ENCODE assay signal across 18 mouse cellular contexts in genomic region chr9:118914589-118914988, GRCm38 (mm10). TPM values are rescaled to one million over a fixed set of nuclear protein-coding genes. Genes with fewer than 3 reads are reported as not detected.
DNase-seq lines count a peak whose midpoint lies in the region; ATAC-seq and TF ChIP-seq lines count a peak whose summit lies in the region.
"Had no signal": no experiment of that assay in that cellular context is flagged by ENCODE, and none has a peak within 500 bp of the region (broad histone marks: within the 10 kb centered on the region; RNA-seq: fewer than 3 reads in every experiment).

No protein-coding gene starts in this region.

- no peak overlapping the region for H3K9ac ChIP-seq in hindbrain, embryonic 16.5 days (ENCODE audit: low read depth, low read length)
- no peak overlapping the region for H3K9ac ChIP-seq in hindbrain, embryonic 11.5 days (ENCODE audit: low read depth, low read length)
- no peak overlapping the region for H3K9ac ChIP-seq in lung, embryonic 14.5 days
- H3K9ac ChIP-seq in embryonic facial prominence, embryonic 14.5 days (ENCODE audit: low read depth, low read length), result no peak overlapping the region
- no peak overlapping the region for H3K9ac ChIP-seq in stomach, embryonic 14.5 days (replicated peaks; ENCODE audit: low read depth, low read length)
- H3K9ac ChIP-seq: forebrain, embryonic 12.5 days; heart, embryonic 13.5 days; liver, embryonic 15.5 days; midbrain, embryonic 15.5 days had no signal

- WGBS in hindbrain, embryonic 16.5 days, result 44% methylated on average over 8 of the region's 8 CpGs
- 55% methylated on average over 8 of the region's 8 CpGs for WGBS in hindbrain, embryonic 11.5 days
- WGBS in lung, embryonic 14.5 days, result 16% methylated on average over 8 of the region's 8 CpGs
- 26% methylated on average over 8 of the region's 8 CpGs for WGBS in embryonic facial prominence, embryonic 14.5 days
- WGBS in stomach, embryonic 14.5 days, result 17% methylated on average over 8 of the region's 8 CpGs

- no peak overlapping the region for H3K27ac ChIP-seq in hindbrain, embryonic 16.5 days (ENCODE audit: low read depth, low read length)
- no peak overlapping the region for H3K27ac ChIP-seq in hindbrain, embryonic 11.5 days (ENCODE audit: low read depth, low read length)
- no peak overlapping the region for H3K27ac ChIP-seq in lung, embryonic 14.5 days (ENCODE audit: low read depth)
- H3K27ac ChIP-seq in embryonic facial prominence, embryonic 14.5 days (replicated peaks; ENCODE audit: low read depth, low read length), result no peak overlapping the region; the same call in 1 of the 2 replicates
- no peak overlapping the region; the same call in 1 of the 2 replicates for H3K27ac ChIP-seq in stomach, embryonic 14.5 days (ENCODE audit: low read length)
- H3K27ac ChIP-seq: forebrain, embryonic 12.5 days; heart, embryonic 13.5 days; liver, embryonic 15.5 days; midbrain, embryonic 15.5 days had no signal

- no peak for DNase-seq in hindbrain, embryonic 11.5 days (ENCODE audit: low spot score)
- peak; percentile 41 for DNase-seq in lung, embryonic 14.5 days
- DNase-seq in lung, postnatal 25 days (ENCODE audit: low spot score), result no peak
- DNase-seq in embryonic facial prominence, embryonic 14.5 days (ENCODE audit: low spot score), result no peak
- no peak for DNase-seq in spleen, postnatal 4 days (ENCODE audit: low spot score in 2 of 2)
- DNase-seq in thymus, postnatal 25 days, result no peak
- DNase-seq: cerebellum, adult 11 months; embryo, embryonic 11 days; heart, adult 11 months; layer of hippocampus, adult 9-11 months had no signal

- no peak for TF ChIP-seq CTCF in lung, embryonic 14.5 days (IDR thresholded peaks at IDR 0.05; ENCODE audit: low read depth)

- H3K36me3 ChIP-seq in hindbrain, embryonic 16.5 days (ENCODE audit: control insufficient read depth, insufficient read depth, low read length), result no peaks in the 10 kb centered on the region
- no peaks in the 10 kb centered on the region for H3K36me3 ChIP-seq in hindbrain, embryonic 11.5 days (ENCODE audit: control insufficient read depth, insufficient read depth, low read length)
- H3K36me3 ChIP-seq in lung, embryonic 14.5 days (ENCODE audit: insufficient read depth), result no peaks in the 10 kb centered on the region
- no peaks in the 10 kb centered on the region for H3K36me3 ChIP-seq in embryonic facial prominence, embryonic 14.5 days (ENCODE audit: control insufficient read depth, insufficient read depth, low read length)
- H3K36me3 ChIP-seq in stomach, embryonic 14.5 days (ENCODE audit: control insufficient read depth, insufficient read depth, low read length), result no peaks in the 10 kb centered on the region
- H3K36me3 ChIP-seq: forebrain, embryonic 12.5 days; heart, embryonic 13.5 days; liver, embryonic 15.5 days; midbrain, embryonic 15.5 days had no signal

- H3K4me2 ChIP-seq in hindbrain, embryonic 16.5 days (ENCODE audit: low read length), result no peak overlapping the region
- no peak overlapping the region for H3K4me2 ChIP-seq in hindbrain, embryonic 11.5 days (replicated peaks; ENCODE audit: low read depth, low read length)
- H3K4me2 ChIP-seq in lung, embryonic 14.5 days, result peak overlapping the region; percentile 24; the same call in 1 of the 2 replicates
- H3K4me2 ChIP-seq in embryonic facial prominence, embryonic 14.5 days (ENCODE audit: low read depth, low read length), result peak overlapping the region; percentile 12; the same call in 1 of the 2 replicates
- H3K4me2 ChIP-seq in stomach, embryonic 14.5 days (replicated peaks; ENCODE audit: low read depth, low read length), result peak overlapping the region; percentile 20; the same call in 1 of the 2 replicates
- H3K4me2 ChIP-seq: forebrain, embryonic 12.5 days; heart, embryonic 13.5 days; liver, embryonic 15.5 days; midbrain, embryonic 15.5 days had no signal

- no peaks in the 10 kb centered on the region for H3K4me1 ChIP-seq in hindbrain, embryonic 16.5 days (ENCODE audit: control insufficient read depth, insufficient read depth, low read depth, low read length)
- H3K4me1 ChIP-seq in hindbrain, embryonic 11.5 days (replicated peaks; ENCODE audit: control insufficient read depth, insufficient read depth, low read length), result no peaks in the 10 kb centered on the region
- H3K4me1 ChIP-seq in lung, embryonic 14.5 days (ENCODE audit: insufficient read depth), result no peaks in the 10 kb centered on the region
- H3K4me1 ChIP-seq in embryonic facial prominence, embryonic 14.5 days (ENCODE audit: control insufficient read depth, insufficient read depth, low read length), result peaks cover 4% of the 10 kb centered on the region
- H3K4me1 ChIP-seq in stomach, embryonic 14.5 days (ENCODE audit: control insufficient read depth, insufficient read depth, low read length), result 0 out of 2 replicates have a peak, but pooled peaks cover 4% of the 10 kb centered on the region
- H3K4me1 ChIP-seq: heart, embryonic 13.5 days; midbrain, embryonic 15.5 days had no signal

- no peaks in the 10 kb centered on the region for H3K9me3 ChIP-seq in hindbrain, embryonic 16.5 days (ENCODE audit: control insufficient read depth, low read length)
- H3K9me3 ChIP-seq in hindbrain, embryonic 11.5 days (ENCODE audit: control insufficient read depth, low read length), result no peaks in the 10 kb centered on the region
- no peaks in the 10 kb centered on the region for H3K9me3 ChIP-seq in lung, embryonic 14.5 days (ENCODE audit: low read depth, low read length)
- no peaks in the 10 kb centered on the region for H3K9me3 ChIP-seq in embryonic facial prominence, embryonic 14.5 days (ENCODE audit: control insufficient read depth, low read length)
- H3K9me3 ChIP-seq in stomach, embryonic 14.5 days (ENCODE audit: control insufficient read depth, low read depth, low read length), result no peaks in the 10 kb centered on the region
- H3K9me3 ChIP-seq: forebrain, embryonic 12.5 days; heart, embryonic 13.5 days; liver, embryonic 15.5 days; midbrain, embryonic 15.5 days had no signal

- no peaks in the 10 kb centered on the region for H3K27me3 ChIP-seq in hindbrain, embryonic 16.5 days (replicated peaks; ENCODE audit: control insufficient read depth, insufficient read depth, low read length)
- no peaks in the 10 kb centered on the region for H3K27me3 ChIP-seq in hindbrain, embryonic 11.5 days (ENCODE audit: control insufficient read depth, insufficient read depth, low read length)
- H3K27me3 ChIP-seq in lung, embryonic 14.5 days (ENCODE audit: insufficient read depth, low read length), result no peaks in the 10 kb centered on the region
- no peaks in the 10 kb centered on the region for H3K27me3 ChIP-seq in embryonic facial prominence, embryonic 14.5 days (replicated peaks; ENCODE audit: control insufficient read depth, insufficient read depth, low read length)
- H3K27me3 ChIP-seq in stomach, embryonic 14.5 days (ENCODE audit: control insufficient read depth, insufficient read depth, low read length), result no peaks in the 10 kb centered on the region
- H3K27me3 ChIP-seq: midbrain, embryonic 15.5 days had no signal

- no peak overlapping the region for H3K4me3 ChIP-seq in hindbrain, embryonic 16.5 days (ENCODE audit: low read length)
- H3K4me3 ChIP-seq in hindbrain, embryonic 11.5 days (ENCODE audit: low read depth, low read length), result no peak overlapping the region
- H3K4me3 ChIP-seq in lung, embryonic 14.5 days (ENCODE audit: low read depth, low read length), result no peak overlapping the region
- no peak overlapping the region for H3K4me3 ChIP-seq in embryonic facial prominence, embryonic 14.5 days (ENCODE audit: low read depth, low read length)
- no peak overlapping the region for H3K4me3 ChIP-seq in stomach, embryonic 14.5 days (ENCODE audit: low read depth, low read length)
- H3K4me3 ChIP-seq: forebrain, embryonic 12.5 days; heart, embryonic 13.5 days; liver, embryonic 15.5 days; midbrain, embryonic 15.5 days; myocyte had no signal

- peak; percentile 25; the same call in 1 of the 2 replicates for ATAC-seq in hindbrain, embryonic 16.5 days
- no peak for ATAC-seq in hindbrain, embryonic 11.5 days (ENCODE audit: low FRiP score)
- ATAC-seq in lung, embryonic 14.5 days (ENCODE audit: insufficient read depth), result peak; percentile 32; the same call in 1 of the 2 replicates
- ATAC-seq in embryonic facial prominence, embryonic 14.5 days (ENCODE audit: low read depth), result no peak
- ATAC-seq in stomach, embryonic 14.5 days (ENCODE audit: insufficient number of reproducible peaks, insufficient read depth, low FRiP score, low read depth), result no peak; the same call in 1 of the 2 replicates
- ATAC-seq: inflammation-experienced regulatory T-cells, adult 6 months; midbrain, embryonic 15.5 days had no signal

RNA-seq across cellular contexts. Expression of gene Ctdspl, which starts 11.7 kb away (rescaled TPM):
- 8.1 and 9.2 TPM in 2 replicates for polyA plus RNA-seq in hindbrain, embryonic 16.5 days (2015; fragmentation: Nextera tagmentation; extraction: Ambion mirVana)
- 8.1 TPM in 2 replicates for polyA plus RNA-seq in hindbrain, embryonic 11.5 days (2014; fragmentation: Nextera tagmentation; extraction: Ambion mirVana)
- 20.1 and 22.9 TPM in 2 replicates for polyA plus RNA-seq in lung, embryonic 14.5 days (2014; fragmentation: Nextera tagmentation; extraction: Ambion mirVana)
- 17.7 and 17.8 TPM in 2 replicates for polyA plus RNA-seq in embryonic facial prominence, embryonic 14.5 days (2014; fragmentation: Nextera tagmentation; extraction: Ambion mirVana)
- 26.6 and 26.7 TPM in 2 replicates for polyA plus RNA-seq in stomach, embryonic 14.5 days (2014; fragmentation: Nextera tagmentation; extraction: Ambion mirVana)

Comparison
In these comparisons a context has a peak if more than half of its experiments do, and no peak if none do; other contexts are left out.
1. ATAC-seq: peak in hindbrain, embryonic 16.5 days (single experiment) and lung, embryonic 14.5 days (single experiment); none in hindbrain, embryonic 11.5 days (single experiment), embryonic facial prominence, embryonic 14.5 days (single experiment) and stomach, embryonic 14.5 days (single experiment).
2. H3K4me2 ChIP-seq: peak in lung, embryonic 14.5 days (single experiment), embryonic facial prominence, embryonic 14.5 days (single experiment) and stomach, embryonic 14.5 days (single experiment); none in hindbrain, embryonic 16.5 days (single experiment) and hindbrain, embryonic 11.5 days (single experiment).